Mouse (Mus musculus): Measurements from ENCODE around the gene Zfp428. TPM values are rescaled to one million over a fixed set of nuclear protein-coding genes. Genes with fewer than 3 reads are reported as not detected.
A peak's percentile ranks its signal among the peaks of the same experiment; 100 is the strongest.

Zfp428 gene
- total and polyA plus RNA-seq, 2 experiments from 2014 or later: 24.8 to 39.3 TPM

DNA sequence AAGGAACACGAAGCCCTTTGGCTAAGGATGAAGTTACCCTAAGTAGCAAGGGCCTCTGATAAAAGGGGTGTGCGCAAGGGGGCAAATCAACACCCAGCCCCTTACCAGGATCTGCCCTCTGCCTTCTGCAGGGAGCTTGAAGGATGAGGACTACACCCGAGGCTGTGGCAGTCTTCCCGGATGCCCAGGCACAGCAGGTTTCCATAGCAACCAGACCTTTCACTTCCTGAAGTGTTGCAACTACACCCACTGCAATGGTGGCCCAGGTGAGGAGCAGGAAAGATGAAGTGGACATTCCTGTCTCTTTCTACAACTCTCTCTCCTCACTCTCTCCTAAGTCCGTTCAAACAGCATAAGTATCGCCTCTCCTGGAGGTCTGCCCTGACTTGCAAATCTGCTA lies 34.4 kb upstream of the Zfp428 start:
- no peak overlapping the region for H3K9ac ChIP-seq (replicated peaks; ENCODE audit: low read depth, low read length)
- no peak for TF ChIP-seq EP300 (IDR thresholded peaks at IDR 0.05; ENCODE audit: low read depth)
- 83% methylated on average over 6 of the region's 6 CpGs for WGBS

DNA sequence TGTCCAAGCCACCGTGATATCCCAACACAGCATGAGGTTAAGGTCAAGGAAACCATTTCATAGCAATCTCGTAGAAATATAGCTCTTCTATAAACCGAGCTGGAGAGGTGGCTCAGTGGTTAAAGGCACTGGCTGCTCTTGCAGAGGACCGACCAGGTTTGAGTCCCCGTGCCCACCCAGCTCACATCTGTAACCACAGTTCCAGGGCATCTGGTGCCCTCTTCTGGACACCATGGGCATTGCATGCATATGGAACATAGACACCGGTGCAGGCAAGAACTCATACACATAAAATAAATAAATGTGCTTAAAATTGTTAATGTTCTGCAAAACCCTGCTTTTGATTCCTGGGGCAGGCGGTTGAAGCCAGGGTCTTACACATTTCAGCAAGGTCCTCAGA lies 33.9 kb upstream of the Zfp428 start:
- Histone ChIP-seq H3K9ac (replicated peaks; ENCODE audit: low read depth, low read length) (no peak overlapping the region), H3K9me3 (replicated peaks; ENCODE audit: control insufficient read depth, low read length) (no peaks in the 10 kb centered on the region), H3K27me3 (ENCODE audit: control insufficient read depth, insufficient read depth, low read length) (no peaks in the 10 kb centered on the region), H3K27ac (ENCODE audit: low read depth) (no peak overlapping the region), H3K36me3 (replicated peaks; ENCODE audit: control insufficient read depth, insufficient read depth, low read length) (peaks cover 3% of the 10 kb centered on the region; the same call in 1 of the 2 replicates), H3K4me2 (ENCODE audit: low read depth, low read length) (no peak overlapping the region), H3K4me3 (ENCODE audit: low read depth, low read length) (no peak overlapping the region), H3K4me1 (ENCODE audit: control insufficient read depth, insufficient read depth) (no peaks in the 10 kb centered on the region)
- WGBS: 78% methylated on average over 7 of the region's 7 CpGs
- DNase-seq (ENCODE audit: low spot score): no peak
- TF ChIP-seq EP300 (IDR thresholded peaks at IDR 0.05; ENCODE audit: low read depth) (no peak), CTCF (IDR thresholded peaks at IDR 0.05; ENCODE audit: low read depth) (peak; percentile 52)
- no peak for ATAC-seq (ENCODE audit: insufficient read depth, low read depth)

More for the DNA sequence above, 34.4 kb upstream of the Zfp428 start:
- Histone ChIP-seq H3K4me1 (ENCODE audit: control insufficient read depth, insufficient read depth) (no peaks in the 10 kb centered on the region), H3K27me3 (ENCODE audit: control insufficient read depth, insufficient read depth, low read length) (no peaks in the 10 kb centered on the region), H3K4me3 (ENCODE audit: low read depth, low read length) (no peak overlapping the region), H3K27ac (ENCODE audit: low read depth) (no peak overlapping the region), H3K36me3 (replicated peaks; ENCODE audit: control insufficient read depth, insufficient read depth, low read length) (peaks cover 5% of the 10 kb centered on the region; the same call in 1 of the 2 replicates), H3K4me2 (ENCODE audit: low read depth, low read length) (no peak overlapping the region), H3K9me3 (replicated peaks; ENCODE audit: control insufficient read depth, low read length) (no peaks in the 10 kb centered on the region)
- ATAC-seq (ENCODE audit: insufficient read depth, low read depth): no peak
- no peak for DNase-seq (ENCODE audit: low spot score)

DNA sequence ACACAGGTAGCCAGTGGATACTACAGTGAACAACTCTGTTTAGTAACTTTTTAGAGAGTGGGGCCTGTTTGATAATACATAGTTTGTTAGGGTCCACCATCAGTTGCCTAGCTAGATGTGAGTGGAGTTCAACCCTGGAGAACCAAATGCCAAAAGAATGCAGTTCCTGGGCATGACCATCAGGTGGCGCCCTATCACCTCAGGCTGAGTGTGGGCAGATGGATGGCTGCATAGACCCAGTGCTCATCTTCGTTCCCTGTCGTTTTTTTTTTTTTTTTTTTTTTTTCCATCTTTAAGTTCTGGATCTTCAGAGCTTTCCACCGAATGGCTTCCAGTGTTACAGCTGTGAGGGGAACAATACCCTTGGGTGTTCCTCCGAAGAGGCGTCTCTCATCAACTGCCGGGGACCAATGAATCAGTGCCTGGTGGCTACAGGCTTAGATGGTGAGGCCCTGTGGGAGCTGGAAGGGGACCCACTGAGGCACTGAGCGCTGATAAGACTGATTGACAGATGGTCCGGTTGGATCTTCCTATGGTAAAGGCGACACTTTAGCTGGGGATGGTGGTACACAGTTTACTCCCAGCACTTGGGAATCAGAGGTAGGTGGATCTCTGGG lies 32.8 kb upstream of the Zfp428 start:
- DNase-seq (ENCODE audit: low spot score) (no peak), ATAC-seq (ENCODE audit: insufficient read depth, low read depth) (peak; percentile 37)
- 50% methylated on average over 10 of the region's 10 CpGs for WGBS
- H3K27me3 ChIP-seq (ENCODE audit: control insufficient read depth, insufficient read depth, low read length): no peaks in the 10 kb centered on the region
- peaks cover 3% of the 10 kb centered on the region; the same call in 1 of the 2 replicates for H3K36me3 ChIP-seq (replicated peaks; ENCODE audit: control insufficient read depth, insufficient read depth, low read length)
- no peak overlapping the region for H3K9ac ChIP-seq (replicated peaks; ENCODE audit: low read depth, low read length)
- no peak overlapping the region for H3K4me3 ChIP-seq (ENCODE audit: low read depth, low read length)
- no peaks in the 10 kb centered on the region for H3K4me1 ChIP-seq (ENCODE audit: control insufficient read depth, insufficient read depth)
- H3K4me2 ChIP-seq (ENCODE audit: low read depth, low read length): no peak overlapping the region
- TF ChIP-seq CTCF (IDR thresholded peaks at IDR 0.05; ENCODE audit: low read depth) (peak; percentile 91), EP300 (IDR thresholded peaks at IDR 0.05; ENCODE audit: low read depth) (no peak)
- no peaks in the 10 kb centered on the region for H3K9me3 ChIP-seq (replicated peaks; ENCODE audit: control insufficient read depth, low read length)
- no peak overlapping the region for H3K27ac ChIP-seq (ENCODE audit: low read depth)

DNA sequence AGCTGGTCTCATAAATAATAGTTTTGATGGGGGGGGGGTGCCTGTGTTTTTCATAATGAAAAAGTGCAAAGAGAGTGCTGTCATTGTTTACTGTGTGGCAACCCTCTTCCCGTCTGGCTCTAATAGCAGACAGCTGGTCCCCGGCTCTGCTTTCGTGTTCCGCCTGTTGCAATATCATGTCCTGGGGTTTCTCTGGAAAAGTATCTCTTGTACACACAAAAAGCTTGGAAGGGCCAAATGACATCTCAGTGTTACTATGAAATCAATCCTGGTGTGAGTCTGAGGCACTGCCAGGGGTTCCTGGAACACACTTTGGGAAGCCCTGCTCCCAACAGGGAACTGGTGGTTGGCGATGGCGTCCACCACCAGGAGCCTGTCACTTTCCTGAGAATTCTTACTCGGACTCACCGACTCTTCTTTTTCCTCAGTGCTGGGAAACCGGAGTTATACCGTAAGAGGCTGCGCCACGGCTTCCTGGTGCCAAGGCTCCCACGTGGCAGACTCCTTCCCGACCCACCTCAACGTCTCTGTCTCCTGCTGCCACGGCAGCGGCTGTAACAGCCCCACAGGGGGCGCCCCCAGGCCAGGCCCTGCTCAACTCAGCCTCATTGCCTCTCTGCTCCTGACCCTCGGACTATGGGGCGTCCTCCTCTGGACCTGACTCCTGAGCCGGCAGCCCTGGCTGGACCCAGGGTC lies 31.8 kb upstream of the Zfp428 start:
- no peak for DNase-seq (ENCODE audit: low spot score)
- Histone ChIP-seq H3K4me1 (ENCODE audit: control insufficient read depth, insufficient read depth) (no peaks in the 10 kb centered on the region), H3K4me2 (ENCODE audit: low read depth, low read length) (no peak overlapping the region), H3K27ac (ENCODE audit: low read depth) (no peak overlapping the region), H3K36me3 (replicated peaks; ENCODE audit: control insufficient read depth, insufficient read depth, low read length) (peaks cover 3% of the 10 kb centered on the region; the same call in 1 of the 2 replicates), H3K9ac (replicated peaks; ENCODE audit: low read depth, low read length) (no peak overlapping the region), H3K4me3 (ENCODE audit: low read depth, low read length) (no peak overlapping the region), H3K27me3 (ENCODE audit: control insufficient read depth, insufficient read depth, low read length) (no peaks in the 10 kb centered on the region), H3K9me3 (replicated peaks; ENCODE audit: control insufficient read depth, low read length) (no peaks in the 10 kb centered on the region)
- WGBS: 43% methylated on average over 21 of the region's 21 CpGs
- ATAC-seq (ENCODE audit: insufficient read depth, low read depth): no peak
- no peak for TF ChIP-seq EP300 (IDR thresholded peaks at IDR 0.05; ENCODE audit: low read depth)
- no peak; the same call in 1 of the 2 replicates for TF ChIP-seq CTCF (IDR thresholded peaks at IDR 0.05; ENCODE audit: low read depth)

DNA sequence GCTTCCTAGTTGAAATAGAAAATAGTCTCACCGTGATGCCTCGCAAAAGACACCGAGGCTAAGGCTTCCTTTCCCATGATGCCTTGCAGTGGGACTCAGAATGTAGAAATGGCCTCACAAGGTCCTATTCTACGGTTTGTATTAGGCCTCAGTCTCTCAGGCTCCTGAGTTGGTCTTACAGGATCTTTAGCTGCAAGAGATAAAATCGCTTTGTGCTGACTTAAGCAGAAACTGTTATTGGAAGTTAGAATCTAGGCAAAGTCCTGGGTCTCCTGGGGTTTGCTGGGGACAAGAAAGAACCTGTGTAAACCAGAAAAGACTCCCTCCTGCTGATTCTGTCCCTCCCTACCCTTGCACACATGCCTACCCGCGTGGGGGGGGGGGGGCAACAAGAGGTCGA lies 30.5 kb upstream of the Zfp428 start:
- TF ChIP-seq CTCF (IDR thresholded peaks at IDR 0.05; ENCODE audit: low read depth): no peak
- no peak for TF ChIP-seq EP300 (IDR thresholded peaks at IDR 0.05; ENCODE audit: low read depth)
- no peak overlapping the region for H3K4me3 ChIP-seq (ENCODE audit: low read depth, low read length)
- H3K27me3 ChIP-seq (ENCODE audit: control insufficient read depth, insufficient read depth, low read length): peaks cover 12% of the 10 kb centered on the region
- 0 out of 2 replicates have a peak, but pooled peaks cover 2% of the 10 kb centered on the region for H3K4me1 ChIP-seq (ENCODE audit: control insufficient read depth, insufficient read depth)
- WGBS: 77% methylated on average over 8 of the region's 8 CpGs
- no peak overlapping the region for H3K9ac ChIP-seq (replicated peaks; ENCODE audit: low read depth, low read length)
- H3K9me3 ChIP-seq (replicated peaks; ENCODE audit: control insufficient read depth, low read length): no peaks in the 10 kb centered on the region
- no peak overlapping the region for H3K4me2 ChIP-seq (ENCODE audit: low read depth, low read length)
- peaks cover 3% of the 10 kb centered on the region; the same call in 1 of the 2 replicates for H3K36me3 ChIP-seq (replicated peaks; ENCODE audit: control insufficient read depth, insufficient read depth, low read length)
- DNase-seq (ENCODE audit: low spot score): no peak
- no peak for ATAC-seq (ENCODE audit: insufficient read depth, low read depth)
- no peak overlapping the region for H3K27ac ChIP-seq (ENCODE audit: low read depth)

Measured in heart, postnatal 0 days (tissue).